Mouse (Mus musculus): ENCODE data around the gene Cpvl.

DNA sequence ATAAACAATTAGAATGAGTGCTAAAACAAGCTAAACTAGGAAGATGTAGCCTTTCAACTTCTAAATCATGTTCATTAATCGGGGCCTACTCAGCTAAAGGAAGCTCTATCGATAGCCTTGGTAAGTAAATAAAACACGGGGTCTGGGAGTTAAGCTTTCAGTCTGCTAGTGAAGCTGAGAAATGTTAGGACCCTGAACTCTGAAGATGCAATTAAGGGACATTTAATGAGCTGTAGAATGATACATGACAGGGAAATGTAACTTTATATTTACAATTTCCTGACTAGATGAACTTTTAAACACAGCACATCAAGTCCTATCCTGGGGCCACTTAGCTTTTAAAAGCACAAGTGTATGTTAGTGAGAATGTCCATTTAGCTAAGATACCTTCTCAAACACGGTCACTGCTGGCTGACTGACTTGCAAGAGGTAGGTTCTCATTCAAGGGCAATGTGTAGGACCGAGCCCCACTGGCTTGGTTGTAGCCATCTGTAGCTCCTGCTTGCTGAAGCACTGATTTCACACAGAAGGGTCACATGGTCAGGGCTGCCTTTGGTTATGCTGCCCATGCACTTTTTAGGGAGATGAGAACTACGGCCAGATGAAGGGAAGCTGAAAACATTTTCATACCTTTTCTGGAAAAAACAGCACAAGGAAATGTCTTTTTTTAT, 66.2 kb downstream of the Cpvl start:
- TF ChIP-seq POLR2A (IDR thresholded peaks at IDR 0.05; ENCODE audit: low read depth, low read length) (no peak), CTCF (conservative IDR thresholded peaks at IDR 0.05 in 1 of 2, IDR thresholded peaks at IDR 0.05 in 1 of 2; ENCODE audit: low read depth in 2 of 2, low read length in 2 of 2) (no peak), ZKSCAN1 (IDR thresholded peaks at IDR 0.05; ENCODE audit: borderline replicate concordance, low read depth, low read length) (no peak), EP300 (IDR thresholded peaks at IDR 0.05; ENCODE audit: low read length) (no peak), POLR2AphosphoS2 (IDR thresholded peaks at IDR 0.05; ENCODE audit: low read depth, low read length) (no peak), PAX5 (IDR thresholded peaks at IDR 0.05; ENCODE audit: low read length) (no peak)

All from CH12.LX (cell line).